Mouse (Mus musculus) embryonic fibroblast, embryonic 13.5 days (primary cell): ENCODE measurements around the gene 1810043G02Rik. TPM values are rescaled to one million over a fixed set of nuclear protein-coding genes. Genes with fewer than 3 reads are reported as not detected.
A peak's percentile ranks its signal among the peaks of the same experiment; 100 is the strongest.
"Not testable (repeated sequence)": the region's sequence is repeated elsewhere in the genome, so short reads cannot be mapped to it uniquely, and the experiment has no call there.

ENCODE experiments used
- H3K27ac ChIP-seq: 2 replicates; pipeline ENCODE4 v1.5.1; 2012; ENCODE audit warnings: low read length, control low read depth, inconsistent platforms; ENCODE audit not compliant: insufficient read depth
- H3K4me1 ChIP-seq: 2 replicates; pipeline ENCODE4 v1.6.1; 2011; ENCODE audit warnings: low read length; ENCODE audit not compliant: control insufficient read depth, insufficient read depth
- H3K4me3 ChIP-seq: 2 replicates; pipeline ENCODE4 v1.5.1; 2011; ENCODE audit warnings: mild to moderate bottlenecking, control low read depth, low read length; ENCODE audit not compliant: insufficient read depth
- CTCF ChIP-seq: IDR thresholded peaks from 2 replicates; pipeline ENCODE4 v1.5.1; 2011; ENCODE audit warnings: mild to moderate bottlenecking, control low read depth, low read length, moderate library complexity, borderline replicate concordance; ENCODE audit not compliant: insufficient read depth
- POLR2A ChIP-seq: IDR thresholded peaks from 2 replicates; pipeline ENCODE4 v1.6.1; 2011; ENCODE audit warnings: low read depth, mild to moderate bottlenecking, control low read depth, low read length, moderate library complexity
- polyA plus RNA-seq: library from polyadenylated mRNA; stranded (reverse); fragments of >200 nt; gene quantifications from 2 replicates; pipeline ENCODE4 v1.2.4, GENCODE M21; 2011; ENCODE audit warnings: low read depth; ENCODE audit not compliant: missing spikeins, insufficient read length

Gene 1810043G02Rik
- polyA plus RNA-seq, 1 experiment = 11.9 TPM

GRCm38 (mm10) chr10:78012661-78013495 is 34.6 kb downstream of the 1810043G02Rik start:
- no peaks in the 10 kb centered on the region for H3K4me1 ChIP-seq
- H3K4me3 ChIP-seq = no peak overlapping the region
- TF ChIP-seq POLR2A = no peak
- TF ChIP-seq CTCF = no peak
- no peak overlapping the region for H3K27ac ChIP-seq

- TF ChIP-seq POLR2A (no peak), CTCF (no peak)
- H3K27ac ChIP-seq = no peak overlapping the region
- no peaks in the 10 kb centered on the region for H3K4me1 ChIP-seq
- H3K4me3 ChIP-seq = no peak overlapping the region
Observed at GRCm38 (mm10) chr10:78015489-78015888, 37.2 kb downstream of the 1810043G02Rik start.

- TF ChIP-seq CTCF = no peak
- Histone ChIP-seq H3K4me3 (no peak overlapping the region), H3K4me1 (no peaks in the 10 kb centered on the region), H3K27ac (no peak overlapping the region)
Observed at GRCm38 (mm10) chr10:78016366-78016765, 38.0 kb downstream of the 1810043G02Rik start.

GRCm38 (mm10) chr10:78018797-78019203 is 40.5 kb downstream of the 1810043G02Rik start:
- Histone ChIP-seq H3K4me3 (no peak overlapping the region), H3K4me1 (no peaks in the 10 kb centered on the region), H3K27ac (no peak overlapping the region)
- TF ChIP-seq CTCF (peak; percentile 95), POLR2A (no peak)

- no peak overlapping the region for H3K27ac ChIP-seq
- TF ChIP-seq POLR2A = no peak
- H3K4me1 ChIP-seq = no peaks in the 10 kb centered on the region
- H3K4me3 ChIP-seq = no peak overlapping the region
Observed at GRCm38 (mm10) chr10:78019291-78019690, 41.0 kb downstream of the 1810043G02Rik start.

GRCm38 (mm10) chr10:78019984-78020383 is 41.7 kb downstream of the 1810043G02Rik start:
- H3K27ac ChIP-seq, H3K4me1 ChIP-seq, H3K4me3 ChIP-seq: not testable (repeated sequence)

GRCm38 (mm10) chr10:78025453-78025852 is 47.1 kb downstream of the 1810043G02Rik start:
- not testable (repeated sequence) for H3K27ac ChIP-seq, H3K4me1 ChIP-seq, H3K4me3 ChIP-seq

- Histone ChIP-seq H3K27ac (no peak overlapping the region), H3K4me1 (no peaks in the 10 kb centered on the region), H3K4me3 (no peak overlapping the region)
- peak; percentile 41; the same call in 1 of the 2 replicates for TF ChIP-seq CTCF
- TF ChIP-seq POLR2A = no peak
Observed at GRCm38 (mm10) chr10:78028129-78028528, 49.8 kb downstream of the 1810043G02Rik start.

GRCm38 (mm10) chr10:78029080-78029479 is 50.8 kb downstream of the 1810043G02Rik start:
- Histone ChIP-seq H3K4me3 (no peak overlapping the region), H3K4me1 (no peaks in the 10 kb centered on the region), H3K27ac (no peak overlapping the region)
- TF ChIP-seq CTCF (no peak), POLR2A (no peak)

GRCm38 (mm10) chr10:78031987-78032386 is 53.7 kb downstream of the 1810043G02Rik start:
- Histone ChIP-seq H3K27ac (no peak overlapping the region), H3K4me3 (no peak overlapping the region), H3K4me1 (no peaks in the 10 kb centered on the region)
- TF ChIP-seq POLR2A = no peak
- no peak for TF ChIP-seq CTCF

Other genes with a start within 250 kb of the 1810043G02Rik start
- not detected in 2 replicates for gene Gm18596, start 235.9 kb upstream of the 1810043G02Rik start, polyA plus RNA-seq
- gene Gm9736, start 227.2 kb upstream of the 1810043G02Rik start, polyA plus RNA-seq = not detected in 2 replicates
- not detected in 2 replicates for gene Gm3233, start 218.8 kb upstream of the 1810043G02Rik start, polyA plus RNA-seq
- not detected in 2 replicates for gene Gm3238, start 207.2 kb upstream of the 1810043G02Rik start, polyA plus RNA-seq
- gene Gm7138, start 201.6 kb upstream of the 1810043G02Rik start, polyA plus RNA-seq = not detected in 2 replicates
- not detected in 2 replicates for gene Gm3250, start 196.0 kb upstream of the 1810043G02Rik start, polyA plus RNA-seq
- not detected in 2 replicates for gene Gm7137, start 190.3 kb upstream of the 1810043G02Rik start, polyA plus RNA-seq
- gene Gm9639, start 183.4 kb upstream of the 1810043G02Rik start, polyA plus RNA-seq = not detected in 2 replicates
- not detected in 2 replicates for gene Gm19668, start 179.4 kb upstream of the 1810043G02Rik start, polyA plus RNA-seq
- not detected in 2 replicates for gene Gm9507, start 166.7 kb upstream of the 1810043G02Rik start, polyA plus RNA-seq
- gene Gm2696, start 163.8 kb upstream of the 1810043G02Rik start, polyA plus RNA-seq = not detected in 2 replicates
- gene Krtap10-4, start 151.4 kb upstream of the 1810043G02Rik start, polyA plus RNA-seq = not detected in 2 replicates
- not detected in 2 replicates for gene Krtap10-10, start 142.6 kb upstream of the 1810043G02Rik start, polyA plus RNA-seq
- not detected in 2 replicates for gene Gm36176, start 131.7 kb upstream of the 1810043G02Rik start, polyA plus RNA-seq
- not detected in 2 replicates for gene Gm10318, start 125.7 kb upstream of the 1810043G02Rik start, polyA plus RNA-seq
- gene Gm3285, start 116.5 kb upstream of the 1810043G02Rik start, polyA plus RNA-seq = not detected in 2 replicates
- gene Lrrc3, start 76.0 kb upstream of the 1810043G02Rik start, polyA plus RNA-seq = 1.8 and 1.9 TPM in 2 replicates
- not detected in 2 replicates for gene Trpm2, start 8.0 kb upstream of the 1810043G02Rik start, polyA plus RNA-seq
- gene Pfkl, start 31.6 kb downstream of the 1810043G02Rik start, polyA plus RNA-seq = 46.8 and 59.8 TPM in 2 replicates
- 0.45 and 1.6 TPM in 2 replicates for gene Dnmt3l, start 63.4 kb downstream of the 1810043G02Rik start, polyA plus RNA-seq
- not detected in 2 replicates for gene Aire, start 65.1 kb downstream of the 1810043G02Rik start, polyA plus RNA-seq
- gene Icosl, start 90.8 kb downstream of the 1810043G02Rik start, polyA plus RNA-seq = 0.98 TPM in 1 of 2 replicates, not detected in the other
- gene D10Jhu81e, start 191.3 kb downstream of the 1810043G02Rik start, polyA plus RNA-seq = 26.5 and 28.8 TPM in 2 replicates
- gene Pwp2, start 206.6 kb downstream of the 1810043G02Rik start, polyA plus RNA-seq = 9.1 and 10.8 TPM in 2 replicates